Mouse (Mus musculus) forebrain, embryonic 15.5 days (tissue): ENCODE results near the gene Wt1. TPM values are rescaled to one million over a fixed set of nuclear protein-coding genes. Genes with fewer than 3 reads are reported as not detected.

Source experiments
- ATAC-seq: fragments of 200-750 bp; cut with Nextera tagmentation; replicated peaks from 2 replicates; pipeline ENCODE4 v1.8.0; 2017; ENCODE audit warnings: mild to moderate bottlenecking, moderate TSS enrichment, moderate library complexity
- H3K27ac ChIP-seq: fragments of 300-500 bp; sonication (generic); replicated peaks from 2 replicates; pipeline ENCODE4 v1.5.1; 2015; ENCODE audit warnings: mild to moderate bottlenecking, inconsistent platforms
- H3K27me3 ChIP-seq: fragments of 300-500 bp; sonication (generic); 2 replicates; pipeline ENCODE4 v1.6.1; 2015; ENCODE audit warnings: inconsistent platforms
- H3K36me3 ChIP-seq: fragments of 300-500 bp; sonication (generic); 2 replicates; pipeline ENCODE4 v1.6.1; 2015; ENCODE audit warnings: mild to moderate bottlenecking, inconsistent platforms
- H3K4me1 ChIP-seq: fragments of 300-500 bp; sonication (generic); 2 replicates; pipeline ENCODE4 v1.6.1; 2015; ENCODE audit warnings: inconsistent platforms
- H3K4me2 ChIP-seq: fragments of 300-500 bp; sonication (generic); replicated peaks from 2 replicates; pipeline ENCODE4 v1.6.1; 2015; ENCODE audit warnings: mild to moderate bottlenecking, inconsistent platforms
- H3K4me3 ChIP-seq: fragments of 300-500 bp; sonication (generic); 2 replicates; pipeline ENCODE4 v1.5.1; 2015; ENCODE audit warnings: mild to moderate bottlenecking, inconsistent platforms
- H3K9ac ChIP-seq: fragments of 300-500 bp; sonication (generic); replicated peaks from 2 replicates; pipeline ENCODE4 v1.6.1; 2015; ENCODE audit warnings: mild to moderate bottlenecking, inconsistent platforms
- H3K9me3 ChIP-seq: fragments of 300-500 bp; sonication (generic); 2 replicates; pipeline ENCODE4 v1.6.1; 2016; ENCODE audit warnings: inconsistent platforms
- WGBS: fragments of 180-500 bp; shearing (Covaris S2); methylation state at CpG from one replicate; pipeline ENCODE4 v1.1.7; 2015; ENCODE audit warnings: mixed read lengths; 5-methylcytosine and 5-hydroxymethylcytosine counted together
- polyA plus RNA-seq: library from polyadenylated mRNA; unstranded; fragments of >200 nt; fragmentation: Nextera tagmentation; extraction: Ambion mirVana; gene quantifications from 2 replicates; pipeline ENCODE4 v1.2.1, GENCODE M21; 2015

The Wt1 gene
- polyA plus RNA-seq, 1 experiment from 2014 or later, result not detected

DNA sequence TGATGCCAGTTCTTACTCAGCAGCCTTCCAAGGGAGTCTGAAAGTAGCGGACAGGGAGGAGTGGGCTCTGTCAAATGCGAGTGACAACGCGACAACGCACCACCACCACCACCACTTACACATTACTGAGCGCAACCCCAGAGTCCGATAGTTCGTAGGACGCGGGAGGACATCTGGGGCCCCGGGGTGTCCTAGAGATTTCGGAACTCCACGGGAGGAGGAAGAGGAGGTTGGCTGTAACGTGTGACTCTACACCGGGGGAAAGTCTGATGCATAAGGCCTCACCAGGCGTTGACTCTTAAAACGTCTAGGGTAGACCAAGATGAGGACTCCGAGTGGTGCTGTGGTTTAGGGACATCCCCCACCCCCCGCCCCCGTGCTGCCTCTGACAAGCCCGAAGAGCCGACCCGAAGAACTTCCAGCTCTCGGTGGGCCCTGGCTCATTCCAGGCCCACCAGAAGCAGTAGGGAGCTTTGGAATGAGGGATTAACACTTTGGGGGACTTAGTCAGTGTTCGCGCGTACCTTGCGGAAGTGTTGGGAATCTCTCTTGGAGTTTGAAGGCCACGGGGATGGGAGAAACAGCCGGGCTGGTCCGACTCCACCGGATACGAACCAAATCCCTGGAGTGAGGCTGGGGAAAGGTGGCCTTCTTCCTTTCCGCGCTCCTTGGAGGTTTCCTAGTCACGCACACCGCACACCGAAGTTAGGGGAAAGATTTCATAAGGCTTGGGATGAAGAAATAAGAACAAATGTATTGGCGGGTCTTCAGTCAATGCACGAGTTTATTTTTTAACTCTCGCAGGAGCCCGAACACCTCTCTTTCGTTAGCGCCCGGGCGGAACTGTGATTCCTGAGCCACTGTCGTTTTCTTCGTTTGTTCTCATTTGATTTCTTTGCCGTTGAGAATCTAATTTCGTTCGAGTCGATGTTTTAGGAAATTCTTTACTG lies 1.5 kb downstream of the Wt1 start:
- H3K36me3 ChIP-seq, result no peaks in the 10 kb centered on the region
- ATAC-seq, result no peak
- peaks cover 88% of the 10 kb centered on the region for H3K27me3 ChIP-seq
- no peaks in the 10 kb centered on the region for H3K9me3 ChIP-seq
- H3K4me2 ChIP-seq, result no peak overlapping the region
- 1% methylated on average over 52 of the region's 52 CpGs for WGBS
- H3K4me1 ChIP-seq, result peaks cover 23% of the 10 kb centered on the region
- peak overlapping the region; percentile 23; the same call in 1 of the 2 replicates for H3K4me3 ChIP-seq
- H3K27ac ChIP-seq, result no peak overlapping the region
- no peak overlapping the region for H3K9ac ChIP-seq

DNA sequence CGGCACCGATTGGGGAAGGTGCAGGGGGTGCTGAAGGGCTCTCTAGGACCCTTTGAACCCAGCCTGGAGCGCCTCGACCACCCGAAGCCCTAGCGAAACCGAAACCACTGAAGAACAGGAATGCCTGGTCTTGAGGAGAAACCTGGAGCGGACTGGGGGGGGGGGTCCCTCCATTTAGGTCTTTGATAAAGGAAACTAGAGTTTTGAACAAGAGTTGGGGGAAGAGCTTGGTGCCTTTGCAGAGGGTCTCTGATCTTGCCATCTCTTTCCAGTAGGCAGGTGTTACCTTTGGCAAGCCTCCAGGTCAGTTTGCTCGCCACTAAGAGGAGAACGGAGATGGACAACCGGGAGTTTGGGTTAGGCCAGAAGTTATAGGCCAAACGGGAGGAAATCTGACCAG lies 2.2 kb downstream of the Wt1 start:
- Histone ChIP-seq H3K4me1 (peaks cover 24% of the 10 kb centered on the region), H3K9me3 (no peaks in the 10 kb centered on the region), H3K4me3 (no peak overlapping the region), H3K4me2 (no peak overlapping the region), H3K9ac (no peak overlapping the region), H3K36me3 (no peaks in the 10 kb centered on the region), H3K27ac (no peak overlapping the region), H3K27me3 (peaks cover 89% of the 10 kb centered on the region)
- no peak for ATAC-seq
- 2% methylated on average over 12 of the region's 12 CpGs for WGBS

DNA sequence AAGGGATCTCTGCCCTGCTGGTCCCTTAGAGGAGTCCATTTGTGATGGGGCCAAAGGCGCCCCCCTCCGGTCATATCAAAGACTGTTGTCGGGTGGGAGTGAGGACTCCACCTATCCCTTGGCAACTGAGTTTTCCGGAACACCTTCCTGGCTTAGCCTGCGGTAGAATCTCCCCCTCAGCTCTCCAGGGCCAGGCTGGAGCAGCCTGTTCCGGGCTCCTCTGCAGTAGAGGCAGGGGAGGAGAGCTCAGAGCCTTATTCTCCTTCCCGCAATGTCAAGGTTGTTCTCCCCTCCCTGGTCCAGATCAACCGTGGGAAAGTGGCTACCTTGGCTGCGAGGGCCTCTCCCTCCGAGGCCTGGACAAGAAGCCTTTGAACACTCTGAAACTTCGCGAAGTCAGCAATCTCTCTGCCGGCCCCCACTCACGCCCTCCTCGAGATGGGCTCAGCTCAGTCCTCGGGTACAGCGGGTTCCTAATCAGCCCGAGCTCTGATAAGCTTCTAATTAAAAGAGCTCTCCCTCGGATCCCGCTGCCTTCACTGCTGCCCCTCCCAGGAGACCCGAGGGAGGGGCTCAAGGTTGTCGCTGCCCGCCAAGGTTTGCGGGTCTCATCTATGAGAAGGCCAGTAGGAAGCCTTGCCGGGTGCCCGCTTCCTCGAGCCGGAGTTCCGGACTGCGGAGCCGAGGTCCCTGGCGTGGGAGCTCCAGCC lies 4.2 kb downstream of the Wt1 start:
- Histone ChIP-seq H3K9me3 (no peaks in the 10 kb centered on the region), H3K36me3 (no peaks in the 10 kb centered on the region), H3K4me2 (no peak overlapping the region), H3K27me3 (peaks cover 89% of the 10 kb centered on the region), H3K27ac (no peak overlapping the region), H3K4me1 (peaks cover 28% of the 10 kb centered on the region), H3K4me3 (no peak overlapping the region), H3K9ac (no peak overlapping the region)
- ATAC-seq, result no peak
- whole genome bisulfite sequencing, result under 1% methylated on average over 32 of the region's 32 CpGs

DNA sequence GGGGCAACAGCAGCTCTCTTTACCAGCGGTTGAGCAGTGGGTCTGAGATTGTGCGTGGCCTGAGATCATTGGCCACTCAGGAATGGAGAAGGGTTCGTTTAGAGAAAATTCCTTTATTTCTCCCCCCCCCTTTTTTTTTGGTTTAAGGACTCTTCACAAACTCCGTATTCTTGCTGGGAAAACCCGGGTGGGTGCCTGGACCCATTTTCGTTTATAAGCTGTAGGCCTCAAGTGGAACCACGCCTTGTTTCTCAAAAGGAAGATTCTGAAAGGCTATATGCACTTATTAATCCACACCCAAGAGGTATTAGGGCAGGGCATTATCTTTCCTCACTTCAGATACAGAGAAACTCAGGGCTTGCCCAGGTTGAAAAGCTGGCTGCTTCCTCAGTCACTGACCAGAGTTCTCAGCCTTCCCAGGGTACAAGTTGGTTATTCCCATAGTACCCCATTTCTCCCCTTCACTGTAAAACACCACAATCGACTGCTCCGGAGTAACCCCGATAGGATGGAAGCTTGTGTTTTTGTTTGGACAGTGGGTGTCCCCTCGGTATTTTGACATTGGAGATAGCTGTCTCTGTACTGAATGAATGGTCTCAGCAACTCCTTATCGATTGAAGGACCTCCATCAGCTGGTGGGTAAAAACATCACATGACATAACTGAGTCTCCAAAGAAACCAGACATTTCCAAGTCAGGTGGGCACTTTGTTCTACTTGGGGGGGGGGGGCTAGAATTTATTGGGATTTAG lies 4.9 kb downstream of the Wt1 start:
- H3K4me1 ChIP-seq, result peaks cover 26% of the 10 kb centered on the region
- H3K4me3 ChIP-seq, result no peak overlapping the region
- no peaks in the 10 kb centered on the region for H3K9me3 ChIP-seq
- H3K27ac ChIP-seq, result no peak overlapping the region
- no peak overlapping the region for H3K4me2 ChIP-seq
- H3K36me3 ChIP-seq, result no peaks in the 10 kb centered on the region
- no peak overlapping the region for H3K9ac ChIP-seq
- WGBS, result 4% methylated on average over 12 of the region's 12 CpGs
- H3K27me3 ChIP-seq, result peaks cover 90% of the 10 kb centered on the region
- no peak for ATAC-seq

DNA sequence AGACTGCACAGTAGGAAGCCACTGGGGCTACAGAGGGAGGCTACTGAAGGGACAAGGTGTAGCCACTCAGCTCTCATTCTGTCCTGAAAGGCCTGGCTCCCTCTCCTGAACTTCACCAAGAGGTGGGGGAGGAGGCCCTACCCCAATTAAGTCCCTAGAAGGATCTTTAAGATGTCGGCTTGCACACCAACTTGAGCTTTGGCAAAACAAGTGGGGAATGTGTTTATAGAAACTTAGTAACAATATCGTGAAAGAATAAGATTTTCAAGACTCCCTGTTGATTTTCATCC lies 5.4 kb downstream of the Wt1 start:
- Histone ChIP-seq H3K9me3 (no peaks in the 10 kb centered on the region), H3K4me1 (peaks cover 21% of the 10 kb centered on the region), H3K36me3 (no peaks in the 10 kb centered on the region), H3K4me2 (no peak overlapping the region), H3K9ac (no peak overlapping the region), H3K27ac (no peak overlapping the region), H3K4me3 (no peak overlapping the region), H3K27me3 (peaks cover 90% of the 10 kb centered on the region)
- WGBS, result 2% methylated on average over 2 of the region's 2 CpGs
- ATAC-seq, result no peak

DNA sequence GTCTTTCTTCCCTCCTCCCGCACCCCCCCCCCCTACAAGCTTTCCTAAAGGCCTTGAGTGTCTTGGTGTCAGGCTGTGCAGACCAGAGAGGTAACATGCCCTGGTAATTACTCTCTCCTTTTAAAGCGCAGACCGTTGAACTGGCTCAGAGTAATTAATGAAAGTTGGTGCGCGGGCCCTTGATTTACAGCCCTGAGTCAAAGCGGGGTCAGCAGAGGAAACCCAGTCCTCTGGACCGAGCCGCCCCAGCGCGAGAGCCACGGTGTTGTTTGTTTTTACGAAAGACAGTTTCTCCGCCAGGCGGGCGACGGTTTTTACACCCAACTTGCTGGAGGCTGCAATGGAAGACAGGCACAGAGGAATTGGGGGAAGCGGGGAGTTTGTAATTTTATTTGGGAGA lies 6.0 kb downstream of the Wt1 start:
- Histone ChIP-seq H3K4me3 (no peak overlapping the region), H3K9ac (no peak overlapping the region), H3K27ac (no peak overlapping the region), H3K27me3 (peaks cover 90% of the 10 kb centered on the region), H3K4me2 (no peak overlapping the region), H3K36me3 (no peaks in the 10 kb centered on the region), H3K4me1 (peaks cover 16% of the 10 kb centered on the region), H3K9me3 (no peaks in the 10 kb centered on the region)
- under 1% methylated on average over 17 of the region's 17 CpGs for WGBS
- ATAC-seq, result no peak

DNA sequence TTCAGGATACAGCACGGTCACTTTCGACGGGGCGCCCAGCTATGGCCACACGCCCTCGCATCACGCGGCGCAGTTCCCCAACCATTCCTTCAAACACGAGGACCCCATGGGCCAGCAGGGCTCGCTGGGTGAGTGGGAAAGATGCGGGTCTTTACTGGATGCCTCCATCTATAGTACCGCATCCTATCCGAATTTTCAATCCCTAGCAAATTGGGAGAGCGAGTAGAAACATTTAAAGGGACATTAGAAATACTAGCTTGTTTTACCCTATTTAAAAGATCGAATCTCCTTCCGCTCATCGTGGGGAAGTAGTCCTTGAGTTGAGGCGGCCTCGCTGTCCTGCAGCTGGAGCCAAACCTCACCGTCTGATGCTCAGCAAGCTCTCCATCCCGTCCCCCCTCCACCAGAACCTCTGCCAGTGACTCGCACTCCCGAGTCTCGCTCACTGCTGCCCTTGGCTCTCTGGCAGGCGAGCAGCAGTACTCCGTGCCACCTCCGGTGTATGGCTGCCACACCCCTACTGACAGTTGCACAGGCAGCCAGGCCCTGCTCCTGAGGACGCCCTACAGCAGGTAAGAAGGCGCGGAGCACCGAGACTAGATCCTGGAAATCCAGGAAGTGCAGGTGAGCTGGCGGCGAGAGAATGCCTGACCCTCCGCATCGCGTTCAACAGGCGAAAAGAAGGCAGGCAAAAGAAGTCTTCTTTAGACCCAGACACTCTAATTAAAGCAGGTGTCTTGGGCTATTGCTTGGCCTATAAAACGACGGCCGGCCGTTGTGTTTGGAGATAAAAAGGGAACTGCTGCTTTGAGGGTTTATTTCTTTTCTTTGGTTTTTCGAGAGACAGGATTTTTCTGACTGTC lies 6.8 kb downstream of the Wt1 start:
- no peak overlapping the region for H3K27ac ChIP-seq
- H3K4me1 ChIP-seq, result peaks cover 14% of the 10 kb centered on the region
- no peak overlapping the region for H3K4me3 ChIP-seq
- H3K9ac ChIP-seq, result no peak overlapping the region
- H3K9me3 ChIP-seq, result no peaks in the 10 kb centered on the region
- H3K36me3 ChIP-seq, result no peaks in the 10 kb centered on the region
- peaks cover 91% of the 10 kb centered on the region for H3K27me3 ChIP-seq
- no peak overlapping the region for H3K4me2 ChIP-seq
- 1% methylated on average over 43 of the region's 43 CpGs for WGBS
- ATAC-seq, result no peak; the same call in 1 of the 2 replicates

DNA sequence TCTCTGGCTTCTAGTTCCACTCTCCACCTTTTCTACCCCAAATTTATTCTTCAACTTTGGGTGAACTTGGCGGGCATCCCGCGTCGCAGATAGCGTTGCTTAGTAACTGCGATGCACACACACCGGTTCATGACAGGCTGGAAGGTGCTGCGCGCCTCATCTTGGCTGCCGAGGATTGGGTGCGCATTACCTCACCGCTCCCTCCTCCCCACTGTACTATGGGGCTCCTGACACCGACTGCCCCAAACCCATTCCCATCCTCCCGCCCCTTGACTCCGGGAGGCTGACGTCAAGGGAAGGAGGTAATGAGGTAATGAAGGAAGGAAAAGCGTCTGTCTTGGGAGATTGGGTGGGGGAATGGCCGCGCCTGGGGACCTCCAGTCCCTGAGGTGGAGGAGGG lies 8.0 kb downstream of the Wt1 start:
- no peaks in the 10 kb centered on the region for H3K36me3 ChIP-seq
- H3K27ac ChIP-seq, result no peak overlapping the region
- H3K4me3 ChIP-seq, result peak overlapping the region; percentile 5; the same call in 1 of the 2 replicates
- ATAC-seq, result peak; percentile 83
- no peak overlapping the region for H3K9ac ChIP-seq
- peak overlapping the region; percentile 16; the same call in 1 of the 2 replicates for H3K4me2 ChIP-seq
- H3K4me1 ChIP-seq, result peaks cover 14% of the 10 kb centered on the region
- under 1% methylated on average over 19 of the region's 19 CpGs for WGBS
- H3K27me3 ChIP-seq, result peaks cover 92% of the 10 kb centered on the region
- no peaks in the 10 kb centered on the region for H3K9me3 ChIP-seq

DNA sequence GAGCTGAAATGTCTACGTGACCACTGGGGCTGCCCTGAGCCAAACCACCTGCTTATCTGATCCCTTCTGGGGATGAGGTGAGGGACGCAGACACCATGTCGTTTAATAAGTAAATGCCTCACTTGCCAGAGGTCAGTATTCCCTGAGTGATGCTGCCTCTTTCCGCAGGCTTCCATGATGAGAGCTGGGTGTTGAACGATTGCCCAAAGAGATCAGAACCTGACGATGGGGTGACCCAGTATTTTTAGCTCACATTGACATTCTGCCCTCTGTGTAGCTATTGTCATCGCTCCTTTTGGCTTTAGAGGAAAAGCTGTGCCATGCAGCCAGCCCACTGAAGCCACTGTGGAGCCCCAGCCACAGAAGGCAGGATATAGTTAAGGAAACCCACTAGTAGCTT lies 13.1 kb downstream of the Wt1 start:
- Histone ChIP-seq H3K9ac (no peak overlapping the region), H3K9me3 (no peaks in the 10 kb centered on the region), H3K27ac (no peak overlapping the region), H3K36me3 (no peaks in the 10 kb centered on the region), H3K4me2 (no peak overlapping the region), H3K27me3 (peaks cover 54% of the 10 kb centered on the region), H3K4me3 (no peak overlapping the region), H3K4me1 (peaks cover under 1% of the 10 kb centered on the region)
- WGBS, result 79% methylated on average over 7 of the region's 7 CpGs
- no peak for ATAC-seq

DNA sequence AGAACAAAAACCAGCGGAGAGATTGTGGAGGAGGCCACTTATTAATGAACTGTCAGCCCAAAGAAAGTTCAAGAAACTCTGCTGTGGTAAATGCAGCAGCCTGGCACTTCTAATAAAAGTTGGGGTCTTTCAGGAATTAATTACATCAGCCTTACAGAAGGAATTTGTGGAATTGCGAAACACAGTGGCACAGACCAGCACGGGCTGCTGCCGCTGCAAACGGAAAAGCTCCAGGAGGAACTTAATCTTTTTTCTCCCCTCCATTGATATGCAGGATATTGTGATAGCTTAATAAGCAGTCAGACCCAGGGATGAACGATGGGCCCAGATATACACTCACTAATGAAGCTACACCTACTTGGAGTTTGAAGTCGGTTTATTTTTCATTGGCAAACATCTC lies 15.0 kb downstream of the Wt1 start:
- ATAC-seq, result no peak
- Histone ChIP-seq H3K4me3 (no peak overlapping the region), H3K4me2 (no peak overlapping the region), H3K27ac (no peak overlapping the region), H3K4me1 (no peaks in the 10 kb centered on the region), H3K36me3 (no peaks in the 10 kb centered on the region), H3K9ac (no peak overlapping the region), H3K9me3 (no peaks in the 10 kb centered on the region), H3K27me3 (peaks cover 35% of the 10 kb centered on the region)
- 30% methylated on average over 7 of the region's 7 CpGs for WGBS

DNA sequence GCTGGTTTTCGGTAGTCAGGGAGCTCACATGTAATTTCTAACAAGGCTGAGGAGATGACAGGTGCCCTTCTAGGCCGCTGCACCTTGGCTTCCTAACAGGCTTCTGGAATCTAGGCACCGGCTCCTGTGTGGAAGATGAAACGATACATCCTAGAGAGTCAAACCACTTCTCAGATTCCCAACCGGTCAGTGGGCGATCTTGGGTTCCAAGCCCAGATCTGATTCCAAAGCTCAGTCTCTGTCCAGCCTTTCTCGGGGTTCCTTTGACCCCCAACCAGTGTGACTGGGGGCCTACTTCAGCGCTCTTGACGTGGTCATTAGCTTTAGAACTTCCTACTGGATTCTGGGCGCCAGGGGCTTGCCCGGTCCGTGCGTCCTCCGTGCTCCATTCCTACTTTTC lies 17.4 kb downstream of the Wt1 start:
- H3K36me3 ChIP-seq, result no peaks in the 10 kb centered on the region
- H3K9me3 ChIP-seq, result no peaks in the 10 kb centered on the region
- no peak for ATAC-seq
- H3K4me3 ChIP-seq, result no peak overlapping the region
- H3K27ac ChIP-seq, result no peak overlapping the region
- peaks cover 13% of the 10 kb centered on the region; the same call in 1 of the 2 replicates for H3K27me3 ChIP-seq
- H3K4me2 ChIP-seq, result no peak overlapping the region
- H3K4me1 ChIP-seq, result no peaks in the 10 kb centered on the region
- H3K9ac ChIP-seq, result no peak overlapping the region
- WGBS, result 93% methylated on average over 14 of the region's 14 CpGs
